Mouse (Mus musculus) adrenal gland, adult 8-10 months (tissue): Measurements from ENCODE around the gene Ifnab. TPM values are rescaled to one million over a fixed set of nuclear protein-coding genes. Genes with fewer than 3 reads are reported as not detected.

Experiments
- DNase-seq: peaks from one replicate; pipeline ENCODE4 v3.0.0; 2022
- total RNA-seq, 4 experiments: library from RNA; stranded (reverse); gene quantifications; 2 replicates each; pipeline ENCODE4 v1.2.4; 2022

Gene Ifnab
- total RNA-seq, 4 experiments from 2014 or later: not detected

- no peak for DNase-seq
Measured at GRCm38 (mm10) chr4:88655461-88655860, 35.7 kb downstream of the Ifnab start.

GRCm38 (mm10) chr4:88653644-88654043 is 37.5 kb downstream of the Ifnab start:
- no peak for DNase-seq

GRCm38 (mm10) chr4:88644359-88644758 is 46.8 kb downstream of the Ifnab start, which contains the start of gene Ifna13:
TSS of gene Ifna13 (minus strand) at chr4:88644459.
- DNase-seq: no peak

- DNase-seq: no peak
Measured at GRCm38 (mm10) chr4:88642526-88642925, 48.6 kb downstream of the Ifnab start.

- peak; percentile 83 for DNase-seq
Measured at GRCm38 (mm10) chr4:88641077-88641831, 49.9 kb downstream of the Ifnab start.

- DNase-seq: no peak
Measured at GRCm38 (mm10) chr4:88640704-88641076, 50.5 kb downstream of the Ifnab start.

Other genes with a start within 250 kb of the Ifnab start
- gene Ifnb1, start 168.6 kb downstream of the Ifnab start, total RNA-seq: not detected
- not detected for gene Ifna15, start 133.1 kb downstream of the Ifnab start, total RNA-seq
- not detected for gene Ifna14, start 119.6 kb downstream of the Ifnab start, total RNA-seq
- gene Ifna9, start 99.0 kb downstream of the Ifnab start, total RNA-seq: not detected
- not detected for gene Ifna12, start 88.0 kb downstream of the Ifnab start, total RNA-seq
- gene C87499, start 56.9 kb downstream of the Ifnab start, total RNA-seq: not detected
- gene Ifna13, start 46.9 kb downstream of the Ifnab start, total RNA-seq: not detected
- gene Ifna16, start 14.4 kb downstream of the Ifnab start, total RNA-seq: not detected
- gene Ifna2, start 7.4 kb downstream of the Ifnab start, total RNA-seq: not detected
- gene Gm26566, start 30.4 kb upstream of the Ifnab start, total RNA-seq: under 1 TPM; 0.67 to 0.92 (median 0.73) TPM
- 100 to 1,000 TPM in 1 of 4 experiments, 10 to 100 TPM in 3; 76.7 to 100 (median 91.0) TPM for gene Klhl9, start 31.1 kb upstream of the Ifnab start, total RNA-seq
- gene Gm13271, start 63.5 kb upstream of the Ifnab start, total RNA-seq: not detected
- not detected for gene Gm13283, start 68.8 kb upstream of the Ifnab start, total RNA-seq
- under 1 TPM in 1 of 4 experiments, not detected in 3; 0.46 TPM for gene Gm13290, start 82.5 kb upstream of the Ifnab start, total RNA-seq
- gene Gm13289, start 85.6 kb upstream of the Ifnab start, total RNA-seq: not detected
- gene Gm13272, start 88.5 kb upstream of the Ifnab start, total RNA-seq: not detected
- gene Ifnz, start 90.8 kb upstream of the Ifnab start, total RNA-seq: under 1 TPM in 1 of 4 experiments, not detected in 3; 0.49 TPM
- gene Gm13276, start 94.3 kb upstream of the Ifnab start, total RNA-seq: not detected
- gene Gm13277, start 97.3 kb upstream of the Ifnab start, total RNA-seq: not detected
- gene Gm13278, start 100.2 kb upstream of the Ifnab start, total RNA-seq: not detected
- not detected for gene Gm13275, start 103.1 kb upstream of the Ifnab start, total RNA-seq
- not detected for gene Gm13279, start 106.0 kb upstream of the Ifnab start, total RNA-seq
- under 1 TPM in 1 of 4 experiments, not detected in 3; 0.24 TPM for gene Gm13285, start 108.3 kb upstream of the Ifnab start, total RNA-seq
- not detected for gene Gm13287, start 111.9 kb upstream of the Ifnab start, total RNA-seq
- not detected for gene Gm13288, start 114.2 kb upstream of the Ifnab start, total RNA-seq
- not detected for gene Ifna7, start 124.9 kb upstream of the Ifnab start, total RNA-seq
- not detected for gene Ifna11, start 128.6 kb upstream of the Ifnab start, total RNA-seq
- not detected for gene Ifna6, start 136.1 kb upstream of the Ifnab start, total RNA-seq
- not detected for gene Ifna5, start 144.2 kb upstream of the Ifnab start, total RNA-seq
- gene Ifna4, start 150.5 kb upstream of the Ifnab start, total RNA-seq: not detected
- gene Ifna1, start 158.7 kb upstream of the Ifnab start, total RNA-seq: not detected
- gene Ifne, start 188.8 kb upstream of the Ifnab start, total RNA-seq: not detected